20 mouse cellular contexts compared by ENCODE assay signal in the genomic region with DNA sequence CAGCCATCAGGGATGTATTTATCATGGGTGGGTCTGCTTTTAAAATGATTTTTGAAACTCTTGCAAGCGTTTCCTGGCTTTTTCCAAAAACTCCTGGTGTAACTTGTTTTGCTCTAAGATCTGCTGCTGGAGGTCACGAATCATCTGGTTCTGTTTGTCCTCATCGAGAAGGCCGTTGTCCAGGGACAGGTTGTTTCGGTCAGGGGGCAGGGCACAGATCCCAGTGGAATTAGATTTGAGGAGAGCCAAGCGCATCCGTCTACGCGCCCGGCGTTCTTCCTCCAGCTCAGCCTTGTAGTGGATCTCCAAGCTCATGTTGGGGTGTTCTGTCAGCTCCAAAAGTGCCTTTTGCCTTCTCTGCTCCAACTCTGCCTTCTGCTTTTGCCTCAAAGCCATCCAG. TPM values are rescaled to one million over a fixed set of nuclear protein-coding genes. Genes with fewer than 3 reads are reported as not detected.
DNase-seq lines count a peak whose midpoint lies in the region; ATAC-seq and TF ChIP-seq lines count a peak whose summit lies in the region.
"Had no signal": no experiment of that assay in that cellular context is flagged by ENCODE, and none has a peak within 500 bp of the region (broad histone marks: within the 10 kb centered on the region; RNA-seq: fewer than 3 reads in every experiment).

No protein-coding gene starts in this region.

- no peaks in the 10 kb centered on the region for H3K27me3 ChIP-seq in limb, embryonic 15.5 days
- H3K27me3 ChIP-seq: embryonic facial prominence, embryonic 13.5 days; liver, embryonic 12.5 days; lung, embryonic 15.5 days; midbrain, embryonic 13.5 days; neural tube, embryonic 15.5 days had no signal

- no peak overlapping the region for H3K4me3 ChIP-seq in brown adipose tissue, adult 24 weeks (ENCODE audit: insufficient read depth, low read depth, low read length)
- no peak overlapping the region for H3K4me3 ChIP-seq in limb, embryonic 15.5 days
- H3K4me3 ChIP-seq in left cerebral cortex, adult 2 months, result no peak overlapping the region
- H3K4me3 ChIP-seq: embryonic facial prominence, embryonic 13.5 days; forebrain, embryonic 10.5 days; liver, embryonic 12.5 days; lung, embryonic 15.5 days; midbrain, embryonic 13.5 days; myocyte; neural tube, embryonic 15.5 days had no signal

- WGBS in limb, embryonic 15.5 days, result 79% methylated on average over 11 of the region's 11 CpGs

- peak overlapping the region; percentile 34; the same call in 1 of the 2 replicates for H3K27ac ChIP-seq in brown adipose tissue, adult 24 weeks (replicated peaks; ENCODE audit: low read depth, low read length)
- peak overlapping the region; percentile 28 for H3K27ac ChIP-seq in limb, embryonic 15.5 days
- no peak overlapping the region for H3K27ac ChIP-seq in left cerebral cortex, adult 2 months
- H3K27ac ChIP-seq: embryonic facial prominence, embryonic 13.5 days; forebrain, embryonic 10.5 days; hindbrain, postnatal 0 days; liver, embryonic 12.5 days; lung, embryonic 15.5 days; midbrain, embryonic 13.5 days; neural tube, embryonic 15.5 days had no signal

- no peak overlapping the region for H3K9ac ChIP-seq in limb, embryonic 15.5 days
- H3K9ac ChIP-seq: embryonic facial prominence, embryonic 13.5 days; liver, embryonic 12.5 days; lung, embryonic 15.5 days; midbrain, embryonic 13.5 days; neural tube, embryonic 15.5 days had no signal

- H3K4me2 ChIP-seq in limb, embryonic 15.5 days, result no peak overlapping the region
- H3K4me2 ChIP-seq: embryonic facial prominence, embryonic 13.5 days; liver, embryonic 12.5 days; lung, embryonic 15.5 days; midbrain, embryonic 13.5 days; neural tube, embryonic 15.5 days had no signal

- TF ChIP-seq CTCF in left cerebral cortex, adult 2 months (IDR thresholded peaks at IDR 0.05), result no peak

- ATAC-seq in limb, embryonic 15.5 days (ENCODE audit: insufficient number of reproducible peaks, low FRiP score, low TSS enrichment, low read depth), result no peak
- ATAC-seq: hindbrain, postnatal 0 days; liver, embryonic 12.5 days; midbrain, embryonic 13.5 days had no signal

- H3K4me1 ChIP-seq in brown adipose tissue, adult 24 weeks (ENCODE audit: control insufficient read depth, insufficient read depth, insufficient read length, low read length), result no peaks in the 10 kb centered on the region
- H3K4me1 ChIP-seq in limb, embryonic 15.5 days, result peaks cover 37% of the 10 kb centered on the region

- H3K9me3 ChIP-seq in limb, embryonic 15.5 days, result no peaks in the 10 kb centered on the region
- H3K9me3 ChIP-seq: liver, embryonic 12.5 days; lung, embryonic 15.5 days; neural tube, embryonic 15.5 days had no signal

- peaks cover 44% of the 10 kb centered on the region for H3K36me3 ChIP-seq in limb, embryonic 15.5 days
- H3K36me3 ChIP-seq: liver, embryonic 12.5 days had no signal

- intact Hi-C loops in left cerebral cortex, adult 2 months (cut with DNase I), result no loop called here

- DNase-seq in gastrocnemius, adult 18-20 months (ENCODE audit: low spot score), result peak; percentile 75
- DNase-seq in gastrocnemius, postnatal 10 days, result no peak
- DNase-seq in kidney, adult 18-20 months, result peak; percentile 34
- DNase-seq in kidney, postnatal 4 days, result no peak
- DNase-seq in left cerebral cortex, adult 2 months (ENCODE audit: extremely low spot score in 1 of 2, low spot score in 2 of 2), result no peak
- DNase-seq: adrenal gland, postnatal 25 days; cerebellum, adult 2 months; kidney, adult 11 months; thymus, postnatal 25 days had no signal

RNA-seq across cellular contexts. Expression of gene Cep295nl, which starts 9.9 kb away (rescaled TPM):
- total RNA-seq in gastrocnemius, adult 18-20 months (2021), result under 1 TPM; 0.52 to 0.73 TPM
- total RNA-seq in gastrocnemius, postnatal 10 days (2021), result 1 to 10 TPM; 1.2 to 2.7 TPM
- polyA plus RNA-seq in brown adipose tissue, adult 24 weeks (2012; ENCODE audit: insufficient read depth, insufficient read length, missing spikeins), result not detected in 2 replicates
- 1.2 and 1.5 TPM in 2 replicates for polyA plus RNA-seq in limb, embryonic 15.5 days (2015; fragmentation: Nextera tagmentation; extraction: Ambion mirVana)
- total RNA-seq in left cerebral cortex, adult 2 months (2021), result 1 to 10 TPM; 1.5 to 1.8 TPM
- polyA plus RNA-seq: large intestine, adult 2 months had no signal

RNA-seq across cellular contexts. Expression of gene Timp2, which starts 23.2 kb away (rescaled TPM):
- total RNA-seq in gastrocnemius, adult 18-20 months (2021), result 10 to 100 TPM; 65.4 to 89.1 TPM
- 100 to 1,000 TPM; 151 to 185 TPM for total RNA-seq in gastrocnemius, postnatal 10 days (2021)
- 46.0 and 69.1 TPM in 2 replicates for polyA plus RNA-seq in brown adipose tissue, adult 24 weeks (2012; ENCODE audit: insufficient read depth, insufficient read length, missing spikeins)
- 140 and 168 TPM in 2 replicates for polyA plus RNA-seq in limb, embryonic 15.5 days (2015; fragmentation: Nextera tagmentation; extraction: Ambion mirVana)
- total RNA-seq in left cerebral cortex, adult 2 months (2021), result 100 to 1,000 TPM; 221 to 255 TPM

RNA-seq across cellular contexts. Expression of gene Usp36, which starts 42.3 kb away (rescaled TPM):
- 10 to 100 TPM; 12.9 to 14.1 TPM for total RNA-seq in gastrocnemius, adult 18-20 months (2021)
- 10 to 100 TPM in 1 of 2 experiments, 1 to 10 TPM in 1; 9.7 to 14.1 TPM for total RNA-seq in gastrocnemius, postnatal 10 days (2021)
- 5.5 and 7.6 TPM in 2 replicates for polyA plus RNA-seq in brown adipose tissue, adult 24 weeks (2012; ENCODE audit: insufficient read depth, insufficient read length, missing spikeins)
- 21.0 and 21.3 TPM in 2 replicates for polyA plus RNA-seq in limb, embryonic 15.5 days (2015; fragmentation: Nextera tagmentation; extraction: Ambion mirVana)
- 10 to 100 TPM; 32.1 to 33.1 TPM for total RNA-seq in left cerebral cortex, adult 2 months (2021)

Comparison
In these comparisons a context has a peak if more than half of its experiments do, and no peak if none do; other contexts are left out.
1. DNase-seq: peak in gastrocnemius, adult 18-20 months (single experiment) and kidney, adult 18-20 months (single experiment); none in gastrocnemius, postnatal 10 days (single experiment), kidney, postnatal 4 days (0 of 2) and left cerebral cortex, adult 2 months (0 of 2).